Mouse (Mus musculus): Measurements from ENCODE around the gene Tmem156.
"Not testable (repeated sequence)": the region's sequence is repeated elsewhere in the genome, so short reads cannot be mapped to it uniquely, and the experiment has no call there.

Tmem156 gene

DNA sequence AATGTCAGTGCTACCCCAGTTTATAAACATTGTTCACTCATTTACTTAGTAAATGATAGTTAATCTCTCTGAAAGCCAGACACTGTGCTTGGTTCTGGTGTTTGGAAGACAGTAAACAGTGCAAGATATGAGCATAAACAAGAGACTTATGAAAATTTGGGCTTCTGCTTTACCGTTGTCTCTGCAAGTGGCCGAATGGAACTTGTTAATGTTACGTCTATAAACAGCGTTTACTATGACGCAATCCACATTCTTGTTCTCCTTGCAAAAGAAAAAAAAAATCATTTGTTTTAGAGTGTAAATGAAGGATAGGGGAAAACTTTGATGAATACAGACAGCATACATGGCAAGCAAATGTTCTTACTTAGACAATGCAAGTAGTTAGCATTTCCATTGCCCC, at the start of gene Tmem156:
Gene Tmem156, minus strand, starts transcription at position 212 of the 400 bp plus-strand sequence.
- DNase-seq (ENCODE audit: low spot score), result no peak

DNA sequence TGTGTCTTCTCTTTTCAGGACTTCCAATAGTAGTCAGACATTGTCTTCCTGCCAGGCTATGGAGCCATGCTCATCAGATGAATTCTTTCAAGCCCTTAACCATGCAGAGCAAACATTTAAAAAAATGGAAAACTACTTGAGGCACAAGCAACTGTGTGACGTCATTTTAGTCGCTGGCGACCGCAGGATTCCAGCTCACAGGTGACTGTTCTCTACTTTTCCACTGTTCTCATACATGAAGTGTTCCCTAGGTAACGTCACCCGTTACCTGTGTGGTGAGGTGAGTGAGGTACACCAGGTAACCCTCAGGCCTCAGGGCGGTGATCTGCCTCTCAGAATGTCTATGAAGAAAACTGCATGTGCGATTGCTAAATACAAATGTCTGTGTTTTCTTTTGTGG, 49.3 kb upstream of the Tmem156 start:
- no peak for DNase-seq (ENCODE audit: low spot score)

GRCm38 (mm10) chr5:65137073-65137472, 45.1 kb upstream of the Tmem156 start:
- DNase-seq (ENCODE audit: low spot score), result no peak

- no peak for DNase-seq (ENCODE audit: low spot score)
Observed at GRCm38 (mm10) chr5:65136159-65136558, 44.2 kb upstream of the Tmem156 start.

DNA sequence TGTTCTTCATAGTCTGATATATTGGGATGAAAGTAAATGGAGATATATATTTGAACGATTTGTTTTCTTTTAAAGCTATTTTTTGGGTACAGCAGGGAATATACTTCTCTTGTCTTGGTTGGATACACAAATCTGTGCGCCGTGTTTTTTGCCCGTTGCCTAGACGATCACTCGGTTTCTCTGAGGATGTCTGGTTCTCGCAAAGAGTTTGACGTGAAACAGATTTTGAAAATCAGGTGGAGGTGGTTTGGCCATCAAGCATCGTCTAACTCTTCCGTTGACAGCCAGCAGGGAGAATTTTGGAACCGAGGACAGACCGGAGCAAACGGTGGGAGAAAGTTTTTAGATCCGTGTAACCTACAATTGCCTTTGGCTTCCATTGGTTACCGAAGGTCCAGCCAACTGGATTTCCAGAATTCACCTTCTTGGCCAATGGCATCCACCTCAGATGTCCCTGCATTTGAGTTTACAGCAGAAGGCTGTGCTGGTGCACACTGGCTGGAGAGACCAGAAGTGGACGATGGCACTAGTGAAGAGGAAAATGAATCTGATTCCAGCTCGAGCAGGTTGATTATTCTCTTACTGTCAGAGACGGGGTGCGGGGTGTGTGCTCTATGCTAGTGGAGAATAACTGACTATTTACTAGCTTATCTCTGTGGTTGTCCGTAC, 39.4 kb upstream of the Tmem156 start:
- no peak for DNase-seq (ENCODE audit: low spot score)

GRCm38 (mm10) chr5:65130528-65131210, 38.7 kb upstream of the Tmem156 start:
- no peak for DNase-seq (ENCODE audit: low spot score)

DNA sequence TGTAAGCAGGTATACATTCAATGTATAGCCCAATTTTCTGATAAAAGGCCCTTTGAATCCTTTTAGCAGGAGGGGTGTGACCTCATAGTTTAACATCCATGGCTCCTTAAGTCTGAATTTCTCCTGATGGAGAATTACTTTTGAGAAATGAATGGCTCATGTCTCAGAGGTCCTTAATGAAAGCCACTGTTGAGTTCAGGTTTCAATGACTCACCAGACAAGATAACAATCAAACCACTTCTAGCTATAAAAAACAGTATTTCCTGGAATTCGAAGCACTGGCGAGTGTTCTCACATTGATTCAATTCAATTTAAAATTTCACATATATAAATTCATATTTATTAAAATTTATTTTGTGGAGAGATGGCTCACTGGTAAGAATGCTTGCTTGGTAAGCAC, 36.5 kb upstream of the Tmem156 start:
- no peak for DNase-seq (ENCODE audit: low spot score)

DNA sequence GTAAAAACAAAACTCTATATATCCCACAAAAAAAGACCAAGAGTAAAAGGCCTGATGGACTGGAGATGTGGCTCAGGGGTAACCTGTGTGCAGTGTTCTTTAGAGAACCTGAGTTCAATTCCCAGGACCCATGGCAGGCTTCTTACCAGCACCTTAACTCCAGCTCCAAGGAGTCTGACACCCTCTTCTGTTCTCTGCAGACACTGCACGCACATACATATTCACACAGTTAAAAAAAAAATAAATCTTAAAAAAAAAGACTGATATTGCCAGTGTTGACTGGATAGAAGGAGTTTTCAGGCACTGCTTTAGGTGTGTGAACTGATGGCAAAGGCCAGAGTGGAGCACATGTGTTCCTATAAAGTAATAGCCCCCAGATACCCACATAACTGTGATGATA, 34.2 kb upstream of the Tmem156 start:
- DNase-seq (ENCODE audit: low spot score), result no peak

- no peak for DNase-seq (ENCODE audit: low spot score)
Observed at GRCm38 (mm10) chr5:65122616-65123015, 30.7 kb upstream of the Tmem156 start.

DNA sequence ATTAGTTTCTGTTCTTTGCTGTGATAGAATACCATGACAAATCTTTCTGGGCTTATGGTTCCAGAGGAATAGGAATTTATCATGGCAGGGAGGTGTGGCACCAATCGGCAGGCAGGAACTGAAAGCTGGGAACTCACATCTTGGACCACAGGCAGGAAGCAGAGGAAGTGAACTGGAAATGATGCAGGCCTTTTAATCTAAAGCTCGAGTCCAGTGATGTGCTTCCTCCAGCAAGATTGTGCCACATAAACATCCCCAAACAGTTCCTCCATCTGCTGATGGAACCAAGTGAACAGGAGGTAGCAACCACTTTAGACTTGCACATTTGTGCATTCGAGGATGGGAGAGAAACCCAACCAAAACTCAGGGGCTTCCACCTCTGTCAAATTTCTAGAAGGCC, 28.0 kb upstream of the Tmem156 start:
- DNase-seq (ENCODE audit: low spot score), result no peak

DNA sequence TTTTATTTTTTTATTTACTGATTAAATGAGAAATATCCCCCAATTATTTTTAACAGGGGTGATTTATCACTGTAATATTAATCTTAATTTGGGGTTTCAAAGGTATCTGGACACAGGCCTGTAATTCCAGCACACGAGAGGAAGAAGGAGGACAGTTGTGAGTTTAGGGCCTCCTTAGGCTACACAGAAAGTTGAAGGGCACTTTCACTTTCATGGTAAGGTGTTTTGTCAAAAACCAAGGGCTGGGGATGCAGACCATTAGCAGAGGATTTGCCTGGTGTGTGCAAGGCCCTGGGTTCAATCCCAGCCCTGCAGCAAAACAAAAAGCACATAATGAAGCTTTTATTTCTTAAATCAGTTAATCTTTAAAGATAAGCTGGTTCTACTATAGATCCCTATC, 27.6 kb upstream of the Tmem156 start:
- no peak for DNase-seq (ENCODE audit: low spot score)

- no peak for DNase-seq (ENCODE audit: low spot score)
Observed at GRCm38 (mm10) chr5:65116789-65117188, 24.9 kb upstream of the Tmem156 start.

DNA sequence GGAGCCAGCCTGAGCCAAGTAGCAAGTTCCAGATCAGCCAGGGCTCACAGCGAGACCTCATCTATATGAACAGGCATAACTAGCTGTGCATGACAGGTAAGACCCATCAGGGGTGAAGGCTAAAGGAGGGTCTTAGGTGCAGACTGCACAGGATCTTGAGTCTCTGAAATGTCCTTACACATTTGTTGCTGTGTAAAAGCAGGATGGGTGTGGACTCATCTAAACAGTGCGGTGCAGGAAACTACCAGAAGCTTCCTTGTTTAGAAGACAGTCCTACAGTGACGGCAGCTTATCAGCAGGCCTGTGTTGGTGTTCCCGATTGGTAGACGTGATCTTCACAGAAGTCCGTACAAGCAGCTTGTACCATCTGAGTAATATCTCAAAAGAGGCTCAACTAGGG, 21.4 kb upstream of the Tmem156 start:
- no peak for DNase-seq (ENCODE audit: low spot score)

- not testable (repeated sequence) for DNase-seq (ENCODE audit: low spot score)
Observed at GRCm38 (mm10) chr5:65112225-65112624, 20.3 kb upstream of the Tmem156 start.

GRCm38 (mm10) chr5:65107773-65108432, 16.0 kb upstream of the Tmem156 start:
- DNase-seq (ENCODE audit: low spot score), result peak; percentile 31

DNA sequence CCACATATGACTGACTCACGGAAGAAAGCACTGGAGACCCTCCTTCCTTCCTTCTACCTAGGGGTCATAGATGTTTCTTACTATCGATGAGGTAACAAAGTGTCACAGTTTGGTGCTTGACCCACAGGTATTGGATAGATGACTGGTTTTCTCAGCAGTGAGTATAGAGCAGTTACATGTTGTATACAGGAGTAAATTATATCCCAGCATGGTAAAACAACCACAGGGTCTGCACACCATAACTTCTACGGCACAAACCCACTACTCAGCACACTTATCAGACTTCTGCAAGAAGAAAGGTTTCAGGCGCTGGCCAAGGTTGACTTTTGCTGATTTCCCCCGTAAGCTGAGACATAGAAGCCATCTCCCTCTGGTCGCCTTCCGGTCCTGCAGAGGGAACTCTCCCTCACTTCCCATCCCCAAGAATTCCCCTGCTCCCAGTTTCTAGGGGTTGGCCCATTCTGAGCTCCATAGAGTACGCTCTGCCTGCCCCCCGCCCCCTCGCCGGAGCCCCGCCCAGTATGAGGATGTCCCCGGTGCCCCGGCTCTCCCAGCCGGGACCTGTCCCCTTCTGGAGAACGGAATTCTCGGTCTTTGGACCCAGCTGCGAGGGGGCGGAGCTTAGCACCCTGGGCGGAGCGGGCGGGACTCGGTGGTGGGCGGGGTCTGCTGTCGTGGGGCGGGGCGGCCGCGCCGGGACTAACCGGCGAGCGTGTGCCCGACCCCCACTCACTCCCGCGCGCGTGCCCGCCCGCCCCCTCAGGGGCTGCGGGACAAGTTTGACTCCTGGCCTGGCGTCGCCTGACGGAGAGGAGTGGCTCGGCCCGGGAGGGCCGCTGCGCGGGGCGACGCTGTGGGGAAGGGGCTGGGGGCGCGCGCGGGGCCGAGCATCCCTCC, 15.2 kb upstream of the Tmem156 start, which contains the start of gene Klhl5:
Gene Klhl5, plus strand, starts transcription at position 664 of the 897 bp plus-strand sequence.
- peak; percentile 86 for DNase-seq (ENCODE audit: low spot score)

GRCm38 (mm10) chr5:65102641-65103042, 10.7 kb upstream of the Tmem156 start:
- DNase-seq (ENCODE audit: low spot score), result no peak

DNA sequence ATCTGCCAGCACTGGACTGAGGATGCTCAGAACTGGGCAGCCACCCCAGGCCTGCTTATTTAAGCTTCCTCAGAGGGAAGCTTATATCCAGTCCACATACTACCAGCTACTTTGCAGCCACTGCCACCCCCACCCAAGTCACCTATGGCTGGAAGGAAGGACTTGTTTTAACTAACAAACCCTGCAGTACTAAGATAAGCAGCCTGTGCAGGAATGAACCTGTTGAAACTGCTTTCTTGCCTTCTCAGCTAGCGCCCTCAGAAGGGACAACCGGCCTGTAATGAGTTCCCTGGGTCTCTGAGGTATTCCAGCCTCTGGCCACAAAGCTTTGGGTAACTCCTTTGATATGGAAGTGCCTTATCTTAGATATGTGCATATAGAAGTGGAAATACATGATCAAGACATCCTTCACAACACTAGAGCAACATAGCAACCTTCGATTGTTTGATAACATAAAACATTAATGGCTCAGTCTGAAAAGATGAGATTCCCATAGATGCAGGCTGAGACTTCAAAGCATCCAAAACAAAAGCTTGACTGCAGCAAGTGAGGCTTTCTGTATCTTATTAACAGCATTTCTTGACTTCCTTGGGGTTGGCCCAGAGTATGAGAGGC, 10.2 kb upstream of the Tmem156 start:
- no peak for DNase-seq (ENCODE audit: low spot score)

DNA sequence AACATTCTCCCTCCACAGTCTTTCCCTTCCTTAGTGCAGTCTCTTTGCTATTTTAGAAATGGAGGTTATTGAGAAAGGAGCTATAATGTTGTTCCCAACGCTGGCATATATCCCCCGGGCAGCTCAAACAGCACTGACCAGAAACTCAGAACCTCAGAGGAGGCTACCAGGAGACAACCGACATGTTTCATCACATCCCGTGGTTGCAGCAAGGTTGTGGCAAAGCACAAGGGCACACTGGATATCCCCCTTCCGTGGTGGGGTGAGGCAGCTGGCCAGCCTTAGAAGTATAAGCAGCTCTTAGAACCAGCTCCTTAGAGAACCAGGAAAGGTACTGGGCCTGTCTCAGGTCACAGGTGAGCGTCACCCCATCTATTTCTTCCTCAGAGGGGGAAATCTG, 9.7 kb upstream of the Tmem156 start:
- DNase-seq (ENCODE audit: low spot score), result no peak

GRCm38 (mm10) chr5:65101209-65101608, 9.3 kb upstream of the Tmem156 start:
- DNase-seq (ENCODE audit: low spot score), result no peak

- no peak for DNase-seq (ENCODE audit: low spot score)
Observed at GRCm38 (mm10) chr5:65100002-65100401, 8.1 kb upstream of the Tmem156 start.

- DNase-seq (ENCODE audit: low spot score), result no peak
Observed at GRCm38 (mm10) chr5:65097457-65097856, 5.5 kb upstream of the Tmem156 start.

Measured in testis, postnatal 14 days (tissue).